In genomic region chr1:21777560-21777959, GRCm38 (mm10) we compare ENCODE assay signal across 21 mouse cellular contexts.
DNase-seq lines count a peak whose midpoint lies in the region; ATAC-seq and TF ChIP-seq lines count a peak whose summit lies in the region.
"Had no signal": no experiment of that assay in that cellular context is flagged by ENCODE, and none has a peak within 500 bp of the region (broad histone marks: within the 10 kb centered on the region; RNA-seq: fewer than 3 reads in every experiment).

No protein-coding gene starts in this region.

- 57% methylated on average over 5 of the region's 5 CpGs for WGBS in kidney, embryonic 15.5 days
- 48% methylated on average over 5 of the region's 5 CpGs for WGBS in kidney, postnatal 0 days
- 54% methylated on average over 5 of the region's 5 CpGs for WGBS in kidney, embryonic 14.5 days

- no peaks in the 10 kb centered on the region for H3K9me3 ChIP-seq in kidney, embryonic 15.5 days (replicated peaks)
- no peaks in the 10 kb centered on the region for H3K9me3 ChIP-seq in kidney, postnatal 0 days (replicated peaks; ENCODE audit: low read length)
- H3K9me3 ChIP-seq in kidney, embryonic 14.5 days (ENCODE audit: control insufficient read depth, low read length) = no peaks in the 10 kb centered on the region
- H3K9me3 ChIP-seq: G1E had no signal

- no peaks in the 10 kb centered on the region for H3K4me1 ChIP-seq in kidney, embryonic 15.5 days
- no peaks in the 10 kb centered on the region for H3K4me1 ChIP-seq in kidney, postnatal 0 days (replicated peaks; ENCODE audit: insufficient read depth, low read length)
- 0 out of 2 replicates have a peak, but pooled peaks cover 3% of the 10 kb centered on the region for H3K4me1 ChIP-seq in kidney, embryonic 14.5 days (ENCODE audit: control insufficient read depth, insufficient read depth, low read length)

- no peaks in the 10 kb centered on the region for H3K36me3 ChIP-seq in kidney, embryonic 15.5 days
- no peaks in the 10 kb centered on the region for H3K36me3 ChIP-seq in kidney, postnatal 0 days (ENCODE audit: insufficient read depth, low read length)
- H3K36me3 ChIP-seq in kidney, embryonic 14.5 days (ENCODE audit: control insufficient read depth, insufficient read depth, low read length) = no peaks in the 10 kb centered on the region
- H3K36me3 ChIP-seq: G1E had no signal

- peak; percentile 62; the same call in 1 of the 2 replicates for ATAC-seq in kidney, embryonic 15.5 days (replicated peaks; ENCODE audit: low FRiP score)
- ATAC-seq in kidney, postnatal 0 days (replicated peaks; ENCODE audit: low FRiP score, low read depth) = no peak
- no peak for ATAC-seq in kidney, embryonic 14.5 days (ENCODE audit: low FRiP score, low TSS enrichment)
- ATAC-seq: activated CD4-positive, CD25-positive, alpha-beta regulatory T cell, adult 4 months; CD4-positive, CD25-positive, alpha-beta regulatory T cell, adult 4 months; Patski had no signal

- no peaks in the 10 kb centered on the region for H3K27me3 ChIP-seq in kidney, embryonic 15.5 days
- H3K27me3 ChIP-seq in kidney, postnatal 0 days (ENCODE audit: insufficient read depth, low read length) = no peaks in the 10 kb centered on the region
- no peaks in the 10 kb centered on the region for H3K27me3 ChIP-seq in kidney, embryonic 14.5 days (ENCODE audit: control insufficient read depth, insufficient read depth, low read length)
- H3K27me3 ChIP-seq: CH12.LX, Patski had no signal

- TF ChIP-seq CTCF in kidney, postnatal 0 days (IDR thresholded peaks at IDR 0.05; ENCODE audit: low read depth) = no peak

- DNase-seq in kidney, postnatal 25 days = no peak
- DNase-seq in kidney, postnatal 0 days (ENCODE audit: low spot score) = peak; percentile 54
- DNase-seq in mesoderm, embryonic 11.5 days (ENCODE audit: low read depth, low spot score) = peak; percentile 14
- DNase-seq in thymus, postnatal 4 days = no peak
- DNase-seq: adrenal gland, adult 2 months; adrenal gland, adult 8-10 months; adrenal gland, postnatal 10 days; adrenal gland, postnatal 14 days; adrenal gland, postnatal 25 days; adrenal gland, postnatal 36 days; B cell, adult 2 months; cerebellum, adult 11 months; cerebellum, adult 11-12 months; cerebellum, adult 18-20 months had no signal

- H3K27ac ChIP-seq in kidney, embryonic 15.5 days = no peak overlapping the region
- no peak overlapping the region for H3K27ac ChIP-seq in kidney, postnatal 0 days
- H3K27ac ChIP-seq in kidney, embryonic 14.5 days (ENCODE audit: low read depth, low read length) = no peak overlapping the region

- no peak overlapping the region for H3K4me2 ChIP-seq in kidney, embryonic 15.5 days
- H3K4me2 ChIP-seq in kidney, postnatal 0 days (ENCODE audit: low read length) = no peak overlapping the region
- no peak overlapping the region for H3K4me2 ChIP-seq in kidney, embryonic 14.5 days (replicated peaks; ENCODE audit: low read depth, low read length)

- H3K9ac ChIP-seq in kidney, embryonic 15.5 days = no peak overlapping the region
- H3K9ac ChIP-seq in kidney, postnatal 0 days (ENCODE audit: low read depth, low read length) = no peak overlapping the region
- H3K9ac ChIP-seq in kidney, embryonic 14.5 days (ENCODE audit: low read depth, low read length) = no peak overlapping the region

- no peak overlapping the region for H3K4me3 ChIP-seq in kidney, embryonic 15.5 days (replicated peaks)
- H3K4me3 ChIP-seq in kidney, postnatal 0 days (replicated peaks; ENCODE audit: low read depth, low read length) = no peak overlapping the region
- no peak overlapping the region for H3K4me3 ChIP-seq in kidney, embryonic 14.5 days (ENCODE audit: low read length)

Comparison
In these comparisons a context has a peak if more than half of its experiments do, and no peak if none do; other contexts are left out.
1. DNase-seq: peak in kidney, postnatal 0 days (single experiment) and mesoderm, embryonic 11.5 days (single experiment); none in kidney, postnatal 25 days (0 of 2) and thymus, postnatal 4 days (single experiment).